Mouse (Mus musculus) adrenal gland, postnatal 14 days (tissue): ENCODE measurements around the gene Gm10840. TPM values are rescaled to one million over a fixed set of nuclear protein-coding genes. Genes with fewer than 3 reads are reported as not detected.
"Not testable (repeated sequence)": the region's sequence is repeated elsewhere in the genome, so short reads cannot be mapped to it uniquely, and the experiment has no call there.

Source experiments
- DNase-seq: peaks from one replicate; pipeline ENCODE4 v3.0.0; 2021; ENCODE audit warnings: mixed read lengths
- total RNA-seq: library from RNA; stranded (reverse); gene quantifications from 2 replicates; pipeline ENCODE4 v1.2.3, GENCODE M21; 2021

Gm10840 gene
- total RNA-seq, 1 experiment from 2014 or later: not detected

DNA sequence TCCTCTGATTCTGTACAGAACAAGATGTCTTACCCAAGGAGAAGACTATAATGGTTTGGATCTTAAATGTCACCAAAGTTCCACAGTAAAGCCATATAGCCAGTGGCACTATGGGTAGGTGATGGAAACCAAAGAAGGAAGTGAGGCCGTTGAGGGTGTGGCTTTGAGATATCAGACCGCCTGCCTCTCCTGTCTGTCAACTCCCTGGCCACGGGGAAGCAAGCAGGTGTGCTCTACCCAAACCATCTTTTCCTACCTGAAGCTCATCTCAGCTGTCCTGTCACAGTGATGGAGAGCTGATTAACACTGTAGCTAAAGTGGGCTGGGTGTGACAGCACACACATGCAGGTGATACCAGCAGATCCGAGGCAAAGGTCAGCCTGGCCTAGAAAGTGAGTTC is 37.6 kb downstream of the Gm10840 start:
- no peak for DNase-seq

- DNase-seq: not testable (repeated sequence)
These were observed 39.3 kb downstream of the Gm10840 start for GRCm38 (mm10) chr11:106199997-106200396.

GRCm38 (mm10) chr11:106200756-106201155 is 40.1 kb downstream of the Gm10840 start:
- no peak for DNase-seq

DNA sequence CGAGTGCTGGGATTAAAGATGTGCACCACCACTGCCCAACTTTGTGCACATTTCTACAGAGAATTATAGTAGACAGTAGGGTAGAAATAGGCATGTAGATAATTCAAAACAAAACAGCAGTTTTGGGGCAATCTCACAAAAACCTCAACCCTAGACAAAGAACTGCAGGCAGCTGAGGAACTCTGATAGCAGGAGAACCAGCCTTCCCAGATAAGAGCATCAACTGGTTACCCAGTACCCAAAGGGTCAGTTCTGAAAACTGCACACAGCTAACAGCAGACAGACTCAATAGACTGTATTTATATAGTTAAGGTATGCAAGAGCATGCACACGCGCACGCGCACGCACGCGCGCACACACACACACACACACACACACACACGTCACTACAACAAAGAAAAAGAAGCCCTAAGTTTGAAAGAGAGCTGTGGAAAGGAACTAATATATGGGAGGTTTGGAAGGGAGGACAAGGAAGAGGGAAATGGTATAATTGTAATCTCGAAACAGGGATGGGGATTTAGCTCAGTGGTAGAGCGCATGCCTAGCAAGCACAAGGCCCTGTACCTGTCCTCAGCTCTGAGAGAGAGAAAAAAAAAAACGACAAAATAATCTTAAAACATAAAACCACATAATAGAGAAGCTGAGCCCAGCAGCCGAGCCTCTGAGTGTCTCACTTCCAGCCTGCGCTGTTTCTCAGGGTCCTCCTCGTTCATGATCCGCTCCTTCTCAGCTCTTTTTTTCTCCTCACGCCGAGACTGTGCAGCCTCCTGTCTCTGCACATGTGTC is 40.9 kb downstream of the Gm10840 start:
- no peak for DNase-seq

DNA sequence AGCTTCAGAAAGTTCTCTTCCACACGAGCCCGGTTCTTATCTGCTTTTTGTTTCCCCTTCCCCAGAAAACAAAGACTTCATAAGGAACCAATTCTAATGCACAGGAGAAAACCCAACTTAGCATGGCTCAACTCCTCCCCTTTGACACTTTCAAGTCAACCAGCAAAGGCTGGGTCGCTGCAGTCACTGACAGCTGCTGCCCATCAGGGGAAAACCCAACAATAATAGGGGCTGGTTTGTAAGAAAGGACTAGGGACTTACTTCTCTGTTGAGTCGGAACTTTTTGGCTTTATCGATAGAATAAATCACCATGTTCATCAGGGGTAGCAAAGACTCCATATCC is 41.4 kb downstream of the Gm10840 start, which contains the start of gene Strada:
Gene Strada, minus strand, starts transcription at position 46 of the 343 bp plus-strand sequence.
- no peak for DNase-seq

Other genes with a start within 250 kb of the Gm10840 start
- gene Cyb561, start 207.5 kb upstream of the Gm10840 start, total RNA-seq: 142 and 145 TPM in 2 replicates
- gene Ace, start 192.9 kb upstream of the Gm10840 start, total RNA-seq: 12.4 and 19.5 TPM in 2 replicates
- not detected in 2 replicates for gene Ace3, start 166.2 kb upstream of the Gm10840 start, total RNA-seq
- 0.15 and 0.41 TPM in 2 replicates for gene Kcnh6, start 152.7 kb upstream of the Gm10840 start, total RNA-seq
- gene Dcaf7, start 124.0 kb upstream of the Gm10840 start, total RNA-seq: 50.3 and 58.0 TPM in 2 replicates
- 41.4 and 47.1 TPM in 2 replicates for gene Taco1, start 94.8 kb upstream of the Gm10840 start, total RNA-seq
- 41.6 and 55.1 TPM in 2 replicates for gene Map3k3, start 76.2 kb upstream of the Gm10840 start, total RNA-seq
- gene Limd2, start within 50 bp of the Gm10840 start, total RNA-seq: 21.1 and 59.4 TPM in 2 replicates
- 12.1 and 12.5 TPM in 2 replicates for gene Strada, start 41.3 kb downstream of the Gm10840 start, total RNA-seq
- 116 and 120 TPM in 2 replicates for gene Ccdc47, start 55.5 kb downstream of the Gm10840 start, total RNA-seq
- 51.5 and 59.9 TPM in 2 replicates for gene Ddx42, start 56.1 kb downstream of the Gm10840 start, total RNA-seq
- 66.1 and 77.0 TPM in 2 replicates for gene Ftsj3, start 95.2 kb downstream of the Gm10840 start, total RNA-seq
- 141 and 146 TPM in 2 replicates for gene Psmc5, start 95.3 kb downstream of the Gm10840 start, total RNA-seq
- gene Smarcd2, start 112.1 kb downstream of the Gm10840 start, total RNA-seq: 79.9 and 91.0 TPM in 2 replicates
- gene Tcam1, start 115.8 kb downstream of the Gm10840 start, total RNA-seq: 0.11 and 0.23 TPM in 2 replicates
- gene Gh, start 141.0 kb downstream of the Gm10840 start, total RNA-seq: not detected in 2 replicates
- gene Cd79b, start 153.9 kb downstream of the Gm10840 start, total RNA-seq: 5.5 and 33.1 TPM in 2 replicates
- 0.44 and 0.49 TPM in 2 replicates for gene Scn4a, start 192.4 kb downstream of the Gm10840 start, total RNA-seq
- gene Prr29, start 204.6 kb downstream of the Gm10840 start, total RNA-seq: not detected in 2 replicates
- 24.6 and 27.6 TPM in 2 replicates for gene Icam2, start 227.2 kb downstream of the Gm10840 start, total RNA-seq